Mouse (Mus musculus) kidney, adult 8-10 months (tissue): ENCODE measurements around the gene Exoc4.
A peak's percentile ranks its signal among the peaks of the same experiment; 100 is the strongest.

Source experiments
- DNase-seq, 2 experiments: peaks; one replicate each; pipeline ENCODE4 v3.0.0; 2022

Gene Exoc4

GRCm38 (mm10) chr6:33322849-33323248, 74.0 kb downstream of the Exoc4 start:
- no peak for DNase-seq

- no peak for DNase-seq
Measured at GRCm38 (mm10) chr6:33323386-33323785, 74.5 kb downstream of the Exoc4 start.

- no peak for DNase-seq
Measured at GRCm38 (mm10) chr6:33328326-33328725, 79.4 kb downstream of the Exoc4 start.

- DNase-seq: no peak
Measured at GRCm38 (mm10) chr6:33347088-33347775, 98.3 kb downstream of the Exoc4 start.

- no peak for DNase-seq
Measured at GRCm38 (mm10) chr6:33361613-33362012, 112.7 kb downstream of the Exoc4 start.

- peak; percentile 14 to 47 for DNase-seq
Measured at GRCm38 (mm10) chr6:33380517-33380916, 131.6 kb downstream of the Exoc4 start.

- no peak for DNase-seq
Measured at GRCm38 (mm10) chr6:33382176-33382575, 133.3 kb downstream of the Exoc4 start.

- DNase-seq: no peak
Measured at GRCm38 (mm10) chr6:33392020-33392419, 143.1 kb downstream of the Exoc4 start.

- DNase-seq: no peak
Measured at GRCm38 (mm10) chr6:33399491-33399890, 150.6 kb downstream of the Exoc4 start.

GRCm38 (mm10) chr6:33401161-33401560, 152.3 kb downstream of the Exoc4 start:
- no peak for DNase-seq

GRCm38 (mm10) chr6:33405562-33406275, 156.8 kb downstream of the Exoc4 start:
- DNase-seq: no peak

GRCm38 (mm10) chr6:33409586-33409985, 160.7 kb downstream of the Exoc4 start:
- no peak for DNase-seq

- no peak for DNase-seq
Measured at GRCm38 (mm10) chr6:33425007-33425406, 176.1 kb downstream of the Exoc4 start.

- DNase-seq: no peak
Measured at GRCm38 (mm10) chr6:33431207-33431787, 182.4 kb downstream of the Exoc4 start.

- DNase-seq: no peak
Measured at GRCm38 (mm10) chr6:33440508-33440907, 191.6 kb downstream of the Exoc4 start.

GRCm38 (mm10) chr6:33453810-33454209, 204.9 kb downstream of the Exoc4 start:
- no peak for DNase-seq

- no peak for DNase-seq
Measured at GRCm38 (mm10) chr6:33454354-33454753, 205.5 kb downstream of the Exoc4 start.

- no peak for DNase-seq
Measured at GRCm38 (mm10) chr6:33455238-33455637, 206.4 kb downstream of the Exoc4 start.

GRCm38 (mm10) chr6:33464862-33465261, 216.0 kb downstream of the Exoc4 start:
- no peak for DNase-seq

- DNase-seq: no peak
Measured at GRCm38 (mm10) chr6:33465392-33465791, 216.5 kb downstream of the Exoc4 start.

GRCm38 (mm10) chr6:33466168-33466839, 217.4 kb downstream of the Exoc4 start:
- DNase-seq: no peak

- DNase-seq: no peak
Measured at GRCm38 (mm10) chr6:33468480-33468879, 219.6 kb downstream of the Exoc4 start.

- no peak for DNase-seq
Measured at GRCm38 (mm10) chr6:33476134-33476533, 227.2 kb downstream of the Exoc4 start.

- no peak for DNase-seq
Measured at GRCm38 (mm10) chr6:33484568-33484967, 235.7 kb downstream of the Exoc4 start.
